Mouse (Mus musculus): ENCODE data around the gene Tekt4. TPM values are rescaled to one million over a fixed set of nuclear protein-coding genes. Genes with fewer than 3 reads are reported as not detected.

Tekt4 gene
- total and polyA plus RNA-seq, 2 experiments = not detected

DNA sequence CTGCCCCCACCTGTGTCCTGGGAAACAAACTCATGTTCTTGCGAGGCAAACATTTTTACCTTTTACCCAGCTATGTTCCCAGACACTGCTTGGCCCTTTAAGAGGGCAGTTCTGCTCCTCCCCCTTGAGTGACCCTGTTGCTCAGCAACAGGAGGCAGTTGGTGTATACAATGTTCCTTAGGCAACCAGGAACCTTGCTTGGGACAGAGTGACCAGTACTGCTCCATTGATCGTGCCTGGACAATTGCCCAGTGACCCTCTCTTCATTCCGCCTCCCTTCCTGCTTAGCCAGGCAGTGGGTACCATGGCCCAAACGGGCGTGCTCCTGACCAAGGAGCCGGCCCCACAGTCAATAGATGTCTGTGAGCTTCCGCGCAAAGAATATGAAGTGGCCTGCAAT is 17.0 kb downstream of the Tekt4 start:
- Histone ChIP-seq H3K27me3 (ENCODE audit: control insufficient read depth, insufficient read depth, low read length) (no peaks in the 10 kb centered on the region), H3K4me1 (ENCODE audit: control insufficient read depth, insufficient read depth, low read length) (no peaks in the 10 kb centered on the region), H3K79me2 (ENCODE audit: control insufficient read depth, insufficient read depth, low read length) (no peaks in the 10 kb centered on the region), H3K36me3 (ENCODE audit: control insufficient read depth, insufficient read depth, low read length) (no peaks in the 10 kb centered on the region), H3K4me3 (ENCODE audit: insufficient read depth, low read depth, low read length) (no peak overlapping the region), H3K27ac (replicated peaks; ENCODE audit: insufficient read depth, low read depth, low read length) (no peak overlapping the region), H3K9ac (ENCODE audit: low read depth, low read length) (no peak overlapping the region)
- DNase-seq (ENCODE audit: extremely low read depth, low read depth, low spot score) = peak; percentile 60
- 13% methylated on average over 8 of the region's 8 CpGs for WGBS
- TF ChIP-seq CTCF (IDR thresholded peaks at IDR 0.05; ENCODE audit: low read depth, low read length) = no peak
- TF ChIP-seq POLR2A (IDR thresholded peaks at IDR 0.05; ENCODE audit: extremely low read depth, insufficient read depth, low read length) = no peak

DNA sequence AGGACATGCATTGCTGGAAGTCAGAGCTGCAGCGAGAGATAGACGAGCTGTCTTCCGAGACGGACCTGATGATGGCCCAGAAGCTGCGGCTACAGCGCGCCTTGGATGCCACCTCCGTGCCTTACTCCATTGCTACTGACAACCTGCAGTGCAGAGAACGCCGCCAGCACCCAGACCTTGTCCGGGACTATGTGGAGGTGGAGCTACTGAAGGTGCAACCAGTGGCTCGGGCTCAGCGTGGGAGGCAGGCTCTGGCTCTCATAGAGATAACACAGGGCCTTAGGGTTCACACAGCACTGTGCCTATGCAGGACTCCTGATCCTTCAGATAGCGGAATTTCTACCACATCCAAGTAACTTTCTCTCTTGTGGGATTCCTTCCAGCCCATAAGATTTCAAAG is 17.6 kb downstream of the Tekt4 start:
- no peak overlapping the region for H3K9ac ChIP-seq (ENCODE audit: low read depth, low read length)
- H3K36me3 ChIP-seq (ENCODE audit: control insufficient read depth, insufficient read depth, low read length) = no peaks in the 10 kb centered on the region
- H3K27ac ChIP-seq (replicated peaks; ENCODE audit: insufficient read depth, low read depth, low read length) = no peak overlapping the region
- H3K79me2 ChIP-seq (ENCODE audit: control insufficient read depth, insufficient read depth, low read length) = no peaks in the 10 kb centered on the region
- no peaks in the 10 kb centered on the region for H3K27me3 ChIP-seq (ENCODE audit: control insufficient read depth, insufficient read depth, low read length)
- 25% methylated on average over 14 of the region's 14 CpGs for WGBS
- no peaks in the 10 kb centered on the region for H3K4me1 ChIP-seq (ENCODE audit: control insufficient read depth, insufficient read depth, low read length)
- no peak for DNase-seq (ENCODE audit: extremely low read depth, low read depth, low spot score)
- no peak overlapping the region for H3K4me3 ChIP-seq (ENCODE audit: insufficient read depth, low read depth, low read length)
- no peak for TF ChIP-seq CTCF (IDR thresholded peaks at IDR 0.05; ENCODE audit: low read depth, low read length)
- no peak for TF ChIP-seq POLR2A (IDR thresholded peaks at IDR 0.05; ENCODE audit: extremely low read depth, insufficient read depth, low read length)

DNA sequence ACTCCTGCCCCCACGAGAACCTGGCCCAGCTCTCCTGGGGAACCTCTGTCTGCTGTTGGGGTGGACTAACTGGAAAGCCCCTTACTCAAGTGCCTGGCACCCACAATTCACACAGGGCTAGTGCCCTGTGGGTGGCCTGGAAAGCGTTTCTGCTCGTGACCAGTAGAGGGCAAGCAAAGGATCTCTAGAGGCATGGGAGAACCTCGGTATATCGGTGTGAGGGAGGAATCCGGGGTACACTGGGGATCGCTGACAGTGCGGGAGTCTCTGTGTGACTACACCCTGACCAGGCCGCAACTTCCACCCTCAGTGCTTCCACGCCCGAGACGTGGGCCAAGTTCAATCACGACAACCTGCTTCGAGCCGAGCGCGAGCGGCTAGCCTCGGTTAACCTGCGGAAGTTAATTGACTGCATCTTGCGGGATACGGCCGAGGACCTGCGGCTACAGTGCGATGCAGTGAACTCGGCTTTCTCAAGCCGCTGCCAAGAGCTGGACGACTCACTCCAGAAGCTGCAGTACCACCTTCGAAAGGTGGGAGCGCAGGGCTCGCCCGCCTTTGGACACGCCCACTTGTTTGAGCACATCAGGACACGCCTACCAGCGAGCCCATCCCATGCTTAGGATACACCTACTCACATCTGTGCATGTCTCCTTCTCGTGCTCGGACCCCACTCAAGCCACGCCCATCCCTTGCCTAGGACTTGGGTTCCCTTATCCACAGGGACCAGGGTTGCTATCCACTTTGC is 20.1 kb downstream of the Tekt4 start:
- 0 out of 2 replicates have a peak overlapping the region, but pooled peaks have one; percentile 10 for H3K9ac ChIP-seq (ENCODE audit: low read depth, low read length)

DNA sequence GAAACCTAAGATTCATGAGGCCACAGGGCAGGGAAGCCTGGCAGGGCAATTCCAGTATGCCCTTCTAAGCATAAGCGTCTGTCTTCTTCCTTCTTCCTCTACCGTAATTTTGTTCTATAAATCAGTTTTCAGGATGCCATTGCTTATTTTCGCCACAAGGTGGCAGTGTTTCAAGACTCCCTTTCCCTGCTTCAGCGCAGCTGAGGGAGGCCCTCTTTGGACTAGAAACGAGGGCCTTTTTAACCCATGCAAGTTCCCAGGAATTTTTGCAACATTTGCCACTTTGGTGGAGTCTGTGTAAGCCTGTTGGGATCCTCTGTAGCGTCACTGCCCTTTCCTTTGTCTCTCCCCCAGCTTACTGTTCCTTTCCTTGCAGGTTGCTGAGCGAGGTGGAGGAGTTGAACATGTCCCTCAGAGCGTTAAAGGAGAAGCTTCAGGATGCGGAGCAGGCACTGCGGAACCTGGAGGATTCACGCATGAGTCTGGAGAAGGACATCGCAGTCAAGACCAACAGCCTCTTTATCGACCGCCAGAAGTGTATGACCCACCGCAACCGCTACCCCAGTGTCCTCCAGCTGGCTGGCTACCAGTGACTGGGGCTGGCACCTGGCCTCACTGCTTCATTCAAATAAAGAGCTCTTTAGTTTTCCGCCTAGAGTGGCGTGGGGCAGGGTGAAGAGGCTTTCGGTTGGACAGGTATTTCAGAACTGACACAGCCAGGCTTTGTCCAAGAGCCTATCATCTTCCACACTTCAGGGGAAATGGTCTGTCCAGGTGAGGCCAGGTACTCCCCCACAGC is 21.7 kb downstream of the Tekt4 start:
- Histone ChIP-seq H3K79me2 (ENCODE audit: control insufficient read depth, insufficient read depth, low read length) (no peaks in the 10 kb centered on the region), H3K4me1 (ENCODE audit: control insufficient read depth, insufficient read depth, low read length) (no peaks in the 10 kb centered on the region), H3K27ac (replicated peaks; ENCODE audit: insufficient read depth, low read depth, low read length) (no peak overlapping the region), H3K4me3 (ENCODE audit: insufficient read depth, low read depth, low read length) (no peak overlapping the region), H3K36me3 (ENCODE audit: control insufficient read depth, insufficient read depth, low read length) (no peaks in the 10 kb centered on the region), H3K27me3 (ENCODE audit: control insufficient read depth, insufficient read depth, low read length) (no peaks in the 10 kb centered on the region), H3K9ac (ENCODE audit: low read depth, low read length) (no peak overlapping the region)
- TF ChIP-seq POLR2A (IDR thresholded peaks at IDR 0.05; ENCODE audit: extremely low read depth, insufficient read depth, low read length) = no peak
- TF ChIP-seq CTCF (IDR thresholded peaks at IDR 0.05; ENCODE audit: low read depth, low read length) = peak; percentile 48; the same call in 1 of the 2 replicates
- DNase-seq (ENCODE audit: extremely low read depth, low read depth, low spot score) = peak; percentile 10
- WGBS = 39% methylated on average over 19 of the region's 19 CpGs

More for the DNA sequence above, 20.1 kb downstream of the Tekt4 start:
- Histone ChIP-seq H3K36me3 (ENCODE audit: control insufficient read depth, insufficient read depth, low read length) (no peaks in the 10 kb centered on the region), H3K4me1 (ENCODE audit: control insufficient read depth, insufficient read depth, low read length) (no peaks in the 10 kb centered on the region), H3K27ac (replicated peaks; ENCODE audit: insufficient read depth, low read depth, low read length) (no peak overlapping the region), H3K4me3 (ENCODE audit: insufficient read depth, low read depth, low read length) (peak overlapping the region; percentile 36; the same call in 1 of the 2 replicates), H3K27me3 (ENCODE audit: control insufficient read depth, insufficient read depth, low read length) (no peaks in the 10 kb centered on the region), H3K79me2 (ENCODE audit: control insufficient read depth, insufficient read depth, low read length) (no peaks in the 10 kb centered on the region)
- peak; percentile 76 for TF ChIP-seq CTCF (IDR thresholded peaks at IDR 0.05; ENCODE audit: low read depth, low read length)
- no peak for TF ChIP-seq POLR2A (IDR thresholded peaks at IDR 0.05; ENCODE audit: extremely low read depth, insufficient read depth, low read length)
- peak; percentile 37 for DNase-seq (ENCODE audit: extremely low read depth, low read depth, low spot score)
- 2% methylated on average over 38 of the region's 38 CpGs for WGBS

DNA sequence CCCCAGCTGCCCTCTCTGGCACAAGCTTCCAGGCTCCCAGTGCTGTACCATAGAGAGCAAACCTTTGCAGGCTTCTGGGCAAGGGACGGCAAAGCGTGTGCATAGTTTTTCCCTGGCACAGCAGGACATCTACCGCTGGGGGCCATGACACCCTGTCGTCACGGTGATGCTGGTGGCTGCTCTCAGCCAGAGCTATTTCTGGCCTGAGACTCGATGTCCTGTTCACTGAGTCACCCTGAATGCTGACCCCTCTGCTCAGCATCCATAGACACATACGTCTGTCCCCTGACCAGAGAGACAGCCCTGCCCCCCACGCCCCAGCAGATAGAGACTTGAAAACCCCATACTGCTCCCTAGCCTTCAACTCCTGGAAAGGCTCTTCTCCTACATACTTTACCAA is 25.7 kb downstream of the Tekt4 start:
- no peaks in the 10 kb centered on the region for H3K4me1 ChIP-seq (ENCODE audit: control insufficient read depth, insufficient read depth, low read length)
- DNase-seq (ENCODE audit: extremely low read depth, low read depth, low spot score) = no peak
- H3K79me2 ChIP-seq (ENCODE audit: control insufficient read depth, insufficient read depth, low read length) = no peaks in the 10 kb centered on the region
- no peak overlapping the region for H3K4me3 ChIP-seq (ENCODE audit: insufficient read depth, low read depth, low read length)
- H3K9ac ChIP-seq (ENCODE audit: low read depth, low read length) = no peak overlapping the region
- H3K27me3 ChIP-seq (ENCODE audit: control insufficient read depth, insufficient read depth, low read length) = no peaks in the 10 kb centered on the region
- WGBS = 54% methylated on average over 8 of the region's 8 CpGs
- no peaks in the 10 kb centered on the region for H3K36me3 ChIP-seq (ENCODE audit: control insufficient read depth, insufficient read depth, low read length)
- no peak for TF ChIP-seq POLR2A (IDR thresholded peaks at IDR 0.05; ENCODE audit: extremely low read depth, insufficient read depth, low read length)
- no peak for TF ChIP-seq CTCF (IDR thresholded peaks at IDR 0.05; ENCODE audit: low read depth, low read length)
- no peak overlapping the region for H3K27ac ChIP-seq (replicated peaks; ENCODE audit: insufficient read depth, low read depth, low read length)

Data from liver, adult 2 months (tissue).